Mouse (Mus musculus) forebrain, embryonic 15.5 days (tissue): ENCODE measurements around the gene Mcl1. TPM values are rescaled to one million over a fixed set of nuclear protein-coding genes. Genes with fewer than 3 reads are reported as not detected.
A peak's percentile ranks its signal among the peaks of the same experiment; 100 is the strongest.
"Not testable (repeated sequence)": the region's sequence is repeated elsewhere in the genome, so short reads cannot be mapped to it uniquely, and the experiment has no call there.

ENCODE experiments used
- ATAC-seq: fragments of 200-750 bp; cut with Nextera tagmentation; replicated peaks from 2 replicates; pipeline ENCODE4 v1.8.0; 2017; ENCODE audit warnings: mild to moderate bottlenecking, moderate TSS enrichment, moderate library complexity
- H3K27ac ChIP-seq: fragments of 300-500 bp; sonication (generic); replicated peaks from 2 replicates; pipeline ENCODE4 v1.5.1; 2015; ENCODE audit warnings: mild to moderate bottlenecking, inconsistent platforms
- H3K27me3 ChIP-seq: fragments of 300-500 bp; sonication (generic); 2 replicates; pipeline ENCODE4 v1.6.1; 2015; ENCODE audit warnings: inconsistent platforms
- H3K36me3 ChIP-seq: fragments of 300-500 bp; sonication (generic); 2 replicates; pipeline ENCODE4 v1.6.1; 2015; ENCODE audit warnings: mild to moderate bottlenecking, inconsistent platforms
- H3K4me1 ChIP-seq: fragments of 300-500 bp; sonication (generic); 2 replicates; pipeline ENCODE4 v1.6.1; 2015; ENCODE audit warnings: inconsistent platforms
- H3K4me2 ChIP-seq: fragments of 300-500 bp; sonication (generic); replicated peaks from 2 replicates; pipeline ENCODE4 v1.6.1; 2015; ENCODE audit warnings: mild to moderate bottlenecking, inconsistent platforms
- H3K4me3 ChIP-seq: fragments of 300-500 bp; sonication (generic); 2 replicates; pipeline ENCODE4 v1.5.1; 2015; ENCODE audit warnings: mild to moderate bottlenecking, inconsistent platforms
- H3K9ac ChIP-seq: fragments of 300-500 bp; sonication (generic); replicated peaks from 2 replicates; pipeline ENCODE4 v1.6.1; 2015; ENCODE audit warnings: mild to moderate bottlenecking, inconsistent platforms
- H3K9me3 ChIP-seq: fragments of 300-500 bp; sonication (generic); 2 replicates; pipeline ENCODE4 v1.6.1; 2016; ENCODE audit warnings: inconsistent platforms
- WGBS: fragments of 180-500 bp; shearing (Covaris S2); methylation state at CpG from one replicate; pipeline ENCODE4 v1.1.7; 2015; ENCODE audit warnings: mixed read lengths; 5-methylcytosine and 5-hydroxymethylcytosine counted together
- polyA plus RNA-seq: library from polyadenylated mRNA; unstranded; fragments of >200 nt; fragmentation: Nextera tagmentation; extraction: Ambion mirVana; gene quantifications from 2 replicates; pipeline ENCODE4 v1.2.1, GENCODE M21; 2015

Gene Mcl1
- polyA plus RNA-seq, 1 experiment from 2014 or later: 52.4 TPM

GRCm38 (mm10) chr3:95652204-95652811, 6.3 kb upstream of the Mcl1 start:
- 60% methylated on average over 7 of the region's 7 CpGs for WGBS

DNA sequence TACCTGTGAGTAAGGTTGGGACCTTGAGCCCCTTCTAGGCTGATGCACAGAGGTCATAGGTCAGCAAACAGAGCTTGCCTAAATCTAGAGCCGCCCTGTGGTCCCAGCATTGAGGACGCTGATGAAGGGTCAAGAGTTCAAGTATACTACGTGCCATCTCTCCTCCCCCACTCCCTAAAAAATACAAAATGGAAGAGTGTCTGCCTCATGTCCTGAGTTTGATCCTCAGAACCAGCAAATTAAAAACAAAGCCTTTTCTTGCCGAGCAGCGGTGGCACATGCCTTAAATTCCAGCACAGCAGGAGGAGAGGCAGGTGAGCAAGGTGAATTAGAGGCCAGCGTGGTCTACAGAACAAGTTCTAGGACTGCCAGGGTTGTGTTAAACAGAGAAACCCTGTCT, 5.7 kb upstream of the Mcl1 start:
- no peak overlapping the region for H3K9ac ChIP-seq
- WGBS: 21% methylated on average over 6 of the region's 6 CpGs
- no peaks in the 10 kb centered on the region for H3K27me3 ChIP-seq
- H3K4me3 ChIP-seq: no peak overlapping the region
- H3K9me3 ChIP-seq: no peaks in the 10 kb centered on the region
- no peak overlapping the region for H3K27ac ChIP-seq
- no peak for ATAC-seq
- H3K4me2 ChIP-seq: no peak overlapping the region
- peaks cover 4% of the 10 kb centered on the region for H3K4me1 ChIP-seq
- H3K36me3 ChIP-seq: no peaks in the 10 kb centered on the region

More at GRCm38 (mm10) chr3:95652204-95652811, 6.3 kb upstream of the Mcl1 start:
- Histone ChIP-seq H3K9ac (no peak overlapping the region), H3K9me3 (no peaks in the 10 kb centered on the region), H3K4me3 (no peak overlapping the region), H3K4me2 (no peak overlapping the region), H3K36me3 (no peaks in the 10 kb centered on the region), H3K27ac (no peak overlapping the region), H3K4me1 (no peaks in the 10 kb centered on the region), H3K27me3 (no peaks in the 10 kb centered on the region)
- ATAC-seq: no peak

DNA sequence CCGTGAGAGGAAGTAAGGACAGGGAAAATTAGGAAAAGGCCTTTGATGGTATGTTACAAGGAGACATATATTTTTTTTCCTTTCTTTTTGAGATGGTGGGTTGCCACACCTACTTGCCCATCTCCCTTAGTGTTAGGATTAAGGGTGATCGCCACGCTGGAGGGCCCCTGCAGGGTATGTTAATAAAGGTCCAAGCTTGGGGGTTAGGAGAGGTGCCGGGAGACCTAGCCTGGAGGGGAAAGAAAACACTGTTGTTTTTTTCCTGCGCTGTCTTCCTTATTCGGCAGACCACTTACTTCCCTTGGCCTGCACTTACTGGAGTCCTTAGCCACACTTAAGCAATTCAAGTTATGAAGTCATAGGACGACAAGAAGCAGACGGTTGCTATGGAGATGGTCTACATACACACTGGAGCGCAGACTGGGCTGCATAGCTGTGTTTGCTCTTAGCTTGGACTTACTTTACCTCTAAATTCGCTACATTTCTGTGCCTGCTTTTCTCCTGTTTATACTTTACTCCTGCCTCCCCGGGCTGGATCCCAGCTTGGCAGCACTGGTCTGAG, 5.0 kb upstream of the Mcl1 start:
- H3K27ac ChIP-seq: no peak overlapping the region
- 26% methylated on average over 11 of the region's 11 CpGs for WGBS
- H3K27me3 ChIP-seq: no peaks in the 10 kb centered on the region
- peaks cover 4% of the 10 kb centered on the region for H3K4me1 ChIP-seq
- H3K4me2 ChIP-seq: no peak overlapping the region
- H3K9me3 ChIP-seq: no peaks in the 10 kb centered on the region
- no peaks in the 10 kb centered on the region for H3K36me3 ChIP-seq
- no peak overlapping the region for H3K4me3 ChIP-seq
- H3K9ac ChIP-seq: no peak overlapping the region
- ATAC-seq: no peak

DNA sequence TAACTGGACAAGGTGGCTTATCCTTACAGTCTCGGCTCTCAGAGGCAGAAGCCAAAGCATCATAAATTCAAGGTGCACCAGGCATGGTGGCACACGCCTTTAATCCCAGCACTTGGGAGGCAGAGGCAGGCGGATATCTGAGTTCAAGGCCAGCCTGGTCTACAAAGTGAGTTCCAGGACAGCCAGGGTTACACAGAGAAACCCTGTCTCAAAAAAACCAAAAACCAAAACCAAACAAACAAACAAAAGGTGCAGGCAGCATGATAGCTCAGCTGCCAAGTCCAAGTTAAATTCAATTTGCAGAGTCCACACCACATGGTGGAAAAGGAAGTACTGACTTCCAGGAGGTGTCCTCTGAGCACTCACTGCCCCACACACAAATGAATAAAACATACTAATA, 4.2 kb upstream of the Mcl1 start:
- H3K36me3 ChIP-seq, H3K4me3 ChIP-seq, H3K9ac ChIP-seq, ATAC-seq, H3K27me3 ChIP-seq, H3K4me2 ChIP-seq, H3K27ac ChIP-seq, H3K9me3 ChIP-seq, H3K4me1 ChIP-seq: not testable (repeated sequence)
- 94% methylated on average over 3 of the region's 3 CpGs for WGBS

- WGBS: 82% methylated on average over 5 of the region's 5 CpGs
- no peak for ATAC-seq
- Histone ChIP-seq H3K27me3 (no peaks in the 10 kb centered on the region), H3K27ac (no peak overlapping the region), H3K9me3 (no peaks in the 10 kb centered on the region), H3K4me3 (no peak overlapping the region), H3K9ac (no peak overlapping the region), H3K4me1 (peaks cover 8% of the 10 kb centered on the region), H3K36me3 (no peaks in the 10 kb centered on the region), H3K4me2 (no peak overlapping the region)
Observed at GRCm38 (mm10) chr3:95655437-95655836, 3.2 kb upstream of the Mcl1 start.

DNA sequence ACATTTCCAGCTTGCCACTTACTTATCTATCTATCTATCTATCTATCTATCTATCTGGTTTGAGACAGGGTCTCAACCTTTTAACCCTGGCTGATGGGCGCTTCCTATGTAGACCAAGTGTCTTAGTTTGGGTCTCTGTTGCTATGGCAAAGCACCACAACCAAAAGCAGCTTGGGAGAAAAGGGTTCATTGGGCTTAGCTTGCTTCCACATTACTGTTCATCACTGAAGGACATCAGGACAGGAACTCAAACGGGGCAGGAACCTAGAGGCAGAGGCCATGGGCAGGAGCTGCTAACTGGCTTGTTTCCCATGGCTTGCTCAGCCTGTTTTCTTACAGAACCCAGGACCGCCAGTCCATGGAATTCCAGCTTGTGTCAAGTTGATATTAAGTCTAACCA, 1.5 kb upstream of the Mcl1 start:
- H3K27me3 ChIP-seq: no peaks in the 10 kb centered on the region
- no peak overlapping the region for H3K27ac ChIP-seq
- no peak overlapping the region for H3K4me3 ChIP-seq
- 94% methylated on average over 3 of the region's 3 CpGs for WGBS
- H3K36me3 ChIP-seq: peaks cover 11% of the 10 kb centered on the region; the same call in 1 of the 2 replicates
- H3K4me1 ChIP-seq: peaks cover 24% of the 10 kb centered on the region
- no peak overlapping the region for H3K4me2 ChIP-seq
- ATAC-seq: no peak
- no peak overlapping the region for H3K9ac ChIP-seq
- H3K9me3 ChIP-seq: no peaks in the 10 kb centered on the region

GRCm38 (mm10) chr3:95657711-95658110, 877 bp upstream of the Mcl1 start:
- Histone ChIP-seq H3K9ac (peak overlapping the region; percentile 99; the same call in 1 of the 2 replicates), H3K27ac (peak overlapping the region; percentile 98), H3K9me3 (no peaks in the 10 kb centered on the region), H3K36me3 (peaks cover 17% of the 10 kb centered on the region; the same call in 1 of the 2 replicates), H3K4me3 (peak overlapping the region; percentile 80), H3K4me1 (peaks cover 30% of the 10 kb centered on the region), H3K4me2 (peak overlapping the region; percentile 79; the same call in 1 of the 2 replicates), H3K27me3 (no peaks in the 10 kb centered on the region)
- ATAC-seq: no peak
- 92% methylated on average over 3 of the region's 3 CpGs for WGBS

GRCm38 (mm10) chr3:95658868-95659712, 502 bp downstream of the Mcl1 start:
- Histone ChIP-seq H3K4me3 (peak overlapping the region; percentile 80), H3K36me3 (peaks cover 27% of the 10 kb centered on the region), H3K9ac (peak overlapping the region; percentile 99), H3K4me1 (peaks cover 43% of the 10 kb centered on the region), H3K9me3 (no peaks in the 10 kb centered on the region), H3K27ac (peak overlapping the region; percentile 98), H3K4me2 (peak overlapping the region; percentile 79), H3K27me3 (no peaks in the 10 kb centered on the region)
- under 1% methylated on average over 110 of the region's 113 CpGs for WGBS
- ATAC-seq: peak; percentile 60

DNA sequence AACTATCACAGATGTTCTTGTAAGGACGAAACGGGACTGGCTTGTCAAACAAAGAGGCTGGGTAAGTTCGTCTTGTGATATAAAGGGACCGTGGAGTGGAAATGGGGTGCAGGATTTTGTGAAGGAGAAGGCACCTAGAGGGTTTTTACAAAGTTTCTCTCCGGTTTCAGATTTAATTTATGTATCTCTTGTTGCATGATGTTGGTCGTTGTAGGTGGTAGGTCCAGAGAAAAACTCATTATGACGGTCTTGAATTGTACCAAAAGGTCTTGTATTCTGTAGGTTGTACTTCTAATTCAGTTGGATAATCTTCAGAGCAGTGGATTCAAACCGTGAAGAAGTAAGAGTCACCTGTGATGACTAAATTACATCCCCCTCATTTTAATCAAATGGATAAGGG, 1.4 kb downstream of the Mcl1 start:
- ATAC-seq: no peak
- WGBS: 2% methylated on average over 8 of the region's 8 CpGs
- H3K27me3 ChIP-seq: no peaks in the 10 kb centered on the region

DNA sequence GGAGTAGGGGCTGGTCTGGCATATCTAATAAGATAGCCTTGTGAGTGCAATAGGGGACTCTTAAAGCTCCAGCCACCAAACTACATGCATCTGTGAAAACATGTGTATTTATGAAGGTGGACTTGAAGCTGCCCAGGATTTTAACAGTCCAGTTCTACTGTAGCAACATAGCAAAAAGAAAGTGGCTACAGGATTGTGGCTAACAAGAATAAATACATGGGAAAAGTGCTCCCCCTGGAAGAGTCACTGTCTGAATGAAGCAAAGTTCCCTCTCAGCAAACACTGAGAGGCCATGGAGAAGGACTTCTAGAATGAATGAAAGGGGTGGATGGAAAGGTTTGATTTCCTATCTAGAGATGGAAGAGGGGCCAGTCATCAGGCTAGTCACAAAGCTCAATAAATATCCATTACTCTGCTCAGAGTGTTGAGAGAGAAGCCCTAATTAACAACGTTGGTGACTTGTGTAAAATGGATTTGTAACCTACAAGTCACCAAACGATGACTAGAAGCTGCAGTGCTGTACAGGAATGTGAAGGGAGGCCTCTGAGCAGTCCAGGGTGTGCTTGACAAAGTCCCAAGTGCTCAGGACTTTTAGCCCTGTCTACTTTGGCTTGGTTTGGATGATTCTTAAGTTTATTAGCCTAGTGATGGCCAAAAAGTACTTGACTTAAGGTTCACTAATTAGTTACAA, 2.3 kb downstream of the Mcl1 start:
- Histone ChIP-seq H3K4me3 (peak overlapping the region; percentile 80), H3K9ac (peak overlapping the region; percentile 99), H3K4me2 (peak overlapping the region; percentile 79), H3K9me3 (no peaks in the 10 kb centered on the region), H3K36me3 (peaks cover 33% of the 10 kb centered on the region), H3K27ac (no peak overlapping the region), H3K27me3 (no peaks in the 10 kb centered on the region), H3K4me1 (peaks cover 45% of the 10 kb centered on the region)
- no peak for ATAC-seq
- WGBS: 50% methylated on average over 2 of the region's 2 CpGs

More for the DNA sequence above, 1.4 kb downstream of the Mcl1 start:
- Histone ChIP-seq H3K36me3 (peaks cover 28% of the 10 kb centered on the region), H3K4me3 (peak overlapping the region; percentile 80), H3K9ac (peak overlapping the region; percentile 99), H3K9me3 (no peaks in the 10 kb centered on the region), H3K4me2 (peak overlapping the region; percentile 79), H3K4me1 (peaks cover 45% of the 10 kb centered on the region), H3K27ac (peak overlapping the region; percentile 98)

DNA sequence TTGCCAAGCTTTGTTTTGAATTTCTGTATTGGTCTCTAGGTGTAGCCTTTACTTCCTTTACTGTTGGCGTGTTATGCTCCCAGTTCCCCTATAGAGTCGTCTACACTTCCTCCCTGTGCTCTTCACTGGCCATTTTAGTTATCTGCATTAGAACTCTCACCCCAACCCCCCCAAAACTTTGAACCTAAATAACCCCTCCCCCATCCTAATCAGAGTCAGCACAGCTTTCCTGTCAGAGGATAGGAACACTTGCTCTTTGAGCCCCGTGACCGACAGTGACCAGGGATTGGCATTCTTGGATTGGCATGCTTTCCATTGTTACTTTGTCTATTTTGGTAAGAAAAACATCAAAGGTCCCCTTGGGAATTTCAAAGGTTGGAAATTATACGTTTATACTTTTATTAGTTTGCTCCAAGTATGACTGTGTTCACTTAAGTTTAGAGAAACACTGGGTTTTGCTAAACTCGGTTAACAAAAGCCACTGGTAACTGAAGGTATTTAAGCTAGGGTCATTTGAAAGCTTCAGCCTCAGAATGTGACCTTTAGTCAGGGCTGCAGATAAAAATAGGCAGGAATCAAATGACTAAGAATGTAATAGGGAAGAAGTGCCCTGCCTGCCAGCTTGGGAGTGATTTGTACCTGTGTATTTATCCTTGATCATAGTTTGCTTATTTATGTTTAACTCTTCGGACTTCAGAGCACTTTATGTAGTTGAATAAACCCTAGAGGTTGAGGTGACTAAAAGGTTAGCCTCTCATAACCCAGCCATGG, 3.5 kb downstream of the Mcl1 start:
- Histone ChIP-seq H3K36me3 (peaks cover 36% of the 10 kb centered on the region), H3K9ac (no peak overlapping the region), H3K9me3 (no peaks in the 10 kb centered on the region), H3K27ac (no peak overlapping the region), H3K4me1 (peaks cover 56% of the 10 kb centered on the region), H3K4me2 (no peak overlapping the region), H3K4me3 (no peak overlapping the region), H3K27me3 (no peaks in the 10 kb centered on the region)
- ATAC-seq: no peak
- WGBS: 80% methylated on average over 7 of the region's 7 CpGs
